Mouse (Mus musculus) liver, embryonic 16.5 days (tissue): Measurements from ENCODE around the gene Abca12. TPM values are rescaled to one million over a fixed set of nuclear protein-coding genes. Genes with fewer than 3 reads are reported as not detected.

ENCODE experiments used
- ATAC-seq: fragments of 200-750 bp; cut with Nextera tagmentation; 2 replicates; pipeline ENCODE4 v1.8.0; 2017; ENCODE audit warnings: low read depth, mild to moderate bottlenecking, moderate number of reproducible peaks, moderate library complexity
- H3K27ac ChIP-seq: fragments of 300-500 bp; sonication (generic); 2 replicates; pipeline ENCODE4 v1.5.1; 2014; ENCODE audit warnings: mild to moderate bottlenecking, low read length
- H3K27me3 ChIP-seq: fragments of 300-500 bp; sonication (generic); 2 replicates; pipeline ENCODE4 v1.6.1; 2014; ENCODE audit warnings: low read depth, low read length, mixed read lengths; ENCODE audit not compliant: control insufficient read depth, insufficient read depth
- H3K36me3 ChIP-seq: fragments of 300-500 bp; sonication (generic); 2 replicates; pipeline ENCODE4 v1.6.1; 2014; ENCODE audit warnings: mild to moderate bottlenecking; ENCODE audit not compliant: control insufficient read depth, insufficient read depth
- H3K4me1 ChIP-seq: fragments of 300-500 bp; sonication (generic); 2 replicates; pipeline ENCODE4 v1.6.1; 2014; ENCODE audit warnings: low read depth, low read length, mixed read lengths; ENCODE audit not compliant: control insufficient read depth
- H3K4me2 ChIP-seq: fragments of 300-500 bp; sonication (generic); 2 replicates; pipeline ENCODE4 v1.6.1; 2014; ENCODE audit warnings: low read depth, low read length, mixed read lengths
- H3K4me3 ChIP-seq: fragments of 300-500 bp; sonication (generic); 2 replicates; pipeline ENCODE4 v1.5.1; 2014; ENCODE audit warnings: low read depth, mild to moderate bottlenecking, low read length
- H3K9ac ChIP-seq: fragments of 300-500 bp; sonication (generic); 2 replicates; pipeline ENCODE4 v1.6.1; 2014; ENCODE audit warnings: low read depth, low read length
- H3K9me3 ChIP-seq: fragments of 300-500 bp; sonication (generic); replicated peaks from 2 replicates; pipeline ENCODE4 v1.6.1; 2016; ENCODE audit warnings: low read length; ENCODE audit not compliant: control insufficient read depth
- WGBS: fragments of 180-500 bp; shearing (Covaris S2); extraction: QIAGEN DNeasy Blood & Tissue Kit; methylation state at CpG from one replicate; pipeline ENCODE4 v1.1.7; 2014; ENCODE audit not compliant: insufficient replicate concordance; 5-methylcytosine and 5-hydroxymethylcytosine counted together
- polyA plus RNA-seq: library from polyadenylated mRNA; unstranded; fragments of >200 nt; fragmentation: Nextera tagmentation; extraction: Ambion mirVana; gene quantifications from 2 replicates; pipeline ENCODE4 v1.2.1, GENCODE M21; 2015

Abca12 gene
- polyA plus RNA-seq, 1 experiment from 2014 or later: not detected

GRCm38 (mm10) chr1:71397635-71398034 lies 17.1 kb downstream of the Abca12 start:
- Histone ChIP-seq H3K27me3 (no peaks in the 10 kb centered on the region), H3K4me1 (no peaks in the 10 kb centered on the region), H3K9me3 (no peaks in the 10 kb centered on the region), H3K27ac (no peak overlapping the region), H3K4me2 (no peak overlapping the region), H3K36me3 (no peaks in the 10 kb centered on the region), H3K4me3 (no peak overlapping the region), H3K9ac (no peak overlapping the region)
- 38% methylated on average over 3 of the region's 3 CpGs for WGBS
- ATAC-seq: no peak

- H3K9ac ChIP-seq: no peak overlapping the region
- H3K4me2 ChIP-seq: no peak overlapping the region
- H3K4me1 ChIP-seq: no peaks in the 10 kb centered on the region
- WGBS: 51% methylated on average over 5 of the region's 5 CpGs
- H3K27ac ChIP-seq: no peak overlapping the region
- no peak overlapping the region for H3K4me3 ChIP-seq
- no peak for ATAC-seq
- no peaks in the 10 kb centered on the region for H3K36me3 ChIP-seq
- no peaks in the 10 kb centered on the region for H3K9me3 ChIP-seq
- H3K27me3 ChIP-seq: no peaks in the 10 kb centered on the region
Observed at GRCm38 (mm10) chr1:71396105-71396504, 18.6 kb downstream of the Abca12 start.

GRCm38 (mm10) chr1:71394177-71394576 lies 20.5 kb downstream of the Abca12 start:
- ATAC-seq: no peak
- no peaks in the 10 kb centered on the region for H3K4me1 ChIP-seq
- H3K9ac ChIP-seq: no peak overlapping the region
- no peak overlapping the region for H3K4me2 ChIP-seq
- no peaks in the 10 kb centered on the region for H3K9me3 ChIP-seq
- H3K4me3 ChIP-seq: no peak overlapping the region
- WGBS: 43% methylated on average over 2 of the region's 2 CpGs
- H3K27ac ChIP-seq: no peak overlapping the region
- H3K36me3 ChIP-seq: no peaks in the 10 kb centered on the region
- H3K27me3 ChIP-seq: no peaks in the 10 kb centered on the region

GRCm38 (mm10) chr1:71393489-71393888 lies 21.2 kb downstream of the Abca12 start:
- Histone ChIP-seq H3K27me3 (no peaks in the 10 kb centered on the region), H3K27ac (no peak overlapping the region), H3K4me3 (no peak overlapping the region), H3K9ac (no peak overlapping the region), H3K9me3 (no peaks in the 10 kb centered on the region), H3K4me2 (no peak overlapping the region), H3K4me1 (no peaks in the 10 kb centered on the region), H3K36me3 (no peaks in the 10 kb centered on the region)
- no peak for ATAC-seq
- 71% methylated on average over 8 of the region's 8 CpGs for WGBS

- no peaks in the 10 kb centered on the region for H3K36me3 ChIP-seq
- no peak overlapping the region for H3K9ac ChIP-seq
- no peaks in the 10 kb centered on the region for H3K27me3 ChIP-seq
- no peak overlapping the region for H3K27ac ChIP-seq
- ATAC-seq: no peak
- no peak overlapping the region for H3K4me3 ChIP-seq
- WGBS: 72% methylated on average over 2 of the region's 2 CpGs
- no peaks in the 10 kb centered on the region for H3K9me3 ChIP-seq
- no peak overlapping the region for H3K4me2 ChIP-seq
- H3K4me1 ChIP-seq: no peaks in the 10 kb centered on the region
Observed at GRCm38 (mm10) chr1:71392463-71392862, 22.2 kb downstream of the Abca12 start.

GRCm38 (mm10) chr1:71386593-71386992 lies 28.1 kb downstream of the Abca12 start:
- ATAC-seq: no peak
- Histone ChIP-seq H3K36me3 (no peaks in the 10 kb centered on the region), H3K27ac (no peak overlapping the region), H3K4me1 (no peaks in the 10 kb centered on the region), H3K9me3 (no peaks in the 10 kb centered on the region), H3K27me3 (no peaks in the 10 kb centered on the region), H3K4me3 (no peak overlapping the region), H3K9ac (no peak overlapping the region), H3K4me2 (no peak overlapping the region)
- WGBS: 75% methylated on average over 8 of the region's 8 CpGs

- Histone ChIP-seq H3K4me1 (no peaks in the 10 kb centered on the region), H3K4me2 (no peak overlapping the region), H3K27ac (no peak overlapping the region), H3K36me3 (no peaks in the 10 kb centered on the region), H3K4me3 (no peak overlapping the region), H3K9ac (no peak overlapping the region), H3K9me3 (no peaks in the 10 kb centered on the region), H3K27me3 (no peaks in the 10 kb centered on the region)
- 76% methylated on average over 1 of the region's 1 CpGs for WGBS
- ATAC-seq: no peak
Observed at GRCm38 (mm10) chr1:71384098-71384497, 30.6 kb downstream of the Abca12 start.

DNA sequence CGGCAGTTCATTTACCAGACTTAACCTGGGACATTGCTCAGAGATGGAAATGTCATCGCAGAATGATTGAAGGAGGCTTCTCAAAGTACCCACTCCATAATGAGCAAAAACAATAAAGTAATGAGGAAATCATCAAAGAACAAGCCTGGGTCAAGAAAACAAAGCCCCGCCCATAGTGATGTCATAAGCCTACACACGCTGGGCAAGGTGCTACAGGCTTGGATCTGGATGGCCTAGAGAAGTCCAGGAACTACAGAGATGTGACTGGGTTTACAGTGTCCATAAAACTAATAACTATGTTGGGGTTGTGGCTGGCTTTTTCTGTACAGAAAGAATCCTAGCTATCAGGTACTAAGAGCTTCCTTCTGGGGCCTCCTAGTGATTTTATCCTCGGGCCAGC lies 41.6 kb downstream of the Abca12 start:
- ATAC-seq: no peak
- Histone ChIP-seq H3K4me1 (no peaks in the 10 kb centered on the region), H3K9ac (no peak overlapping the region), H3K36me3 (no peaks in the 10 kb centered on the region), H3K27me3 (no peaks in the 10 kb centered on the region), H3K9me3 (no peaks in the 10 kb centered on the region), H3K4me3 (no peak overlapping the region), H3K27ac (no peak overlapping the region), H3K4me2 (no peak overlapping the region)
- 74% methylated on average over 5 of the region's 5 CpGs for WGBS

GRCm38 (mm10) chr1:71370266-71370665 lies 44.4 kb downstream of the Abca12 start:
- no peaks in the 10 kb centered on the region for H3K27me3 ChIP-seq
- H3K4me1 ChIP-seq: no peaks in the 10 kb centered on the region
- H3K9ac ChIP-seq: no peak overlapping the region
- H3K9me3 ChIP-seq: no peaks in the 10 kb centered on the region
- H3K4me2 ChIP-seq: no peak overlapping the region
- H3K4me3 ChIP-seq: no peak overlapping the region
- H3K36me3 ChIP-seq: no peaks in the 10 kb centered on the region
- H3K27ac ChIP-seq: no peak overlapping the region
- no peak for ATAC-seq

DNA sequence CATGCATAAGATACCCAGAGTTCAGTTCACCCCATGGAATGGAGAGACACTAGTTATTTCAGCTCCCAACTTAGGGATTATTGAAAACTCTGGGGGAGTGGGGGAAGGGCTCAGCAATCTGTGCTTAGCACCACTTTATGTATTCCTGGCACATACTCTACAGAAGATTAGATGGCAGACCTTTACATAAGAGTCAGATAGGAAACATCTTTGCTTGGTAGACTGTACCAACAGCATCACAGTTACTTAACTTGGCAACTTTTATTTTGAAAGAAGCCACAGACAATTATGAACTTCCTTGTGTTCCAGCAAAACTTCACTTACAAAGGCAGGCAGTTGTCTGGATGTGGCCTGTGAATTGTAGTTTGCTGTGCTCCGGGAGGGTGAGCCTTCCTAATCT lies 46.9 kb downstream of the Abca12 start:
- Histone ChIP-seq H3K9ac (no peak overlapping the region), H3K27ac (no peak overlapping the region), H3K36me3 (no peaks in the 10 kb centered on the region), H3K4me3 (no peak overlapping the region), H3K9me3 (no peaks in the 10 kb centered on the region), H3K27me3 (no peaks in the 10 kb centered on the region), H3K4me1 (no peaks in the 10 kb centered on the region), H3K4me2 (no peak overlapping the region)
- 57% methylated on average over 1 of the region's 1 CpGs for WGBS
- no peak for ATAC-seq
